Mouse (Mus musculus) activated CD4-positive, CD25-positive, alpha-beta regulatory T cell, adult 4 months (primary cell): ENCODE data around the gene Miga1. TPM values are rescaled to one million over a fixed set of nuclear protein-coding genes. Genes with fewer than 3 reads are reported as not detected.
"Not testable (repeated sequence)": the region's sequence is repeated elsewhere in the genome, so short reads cannot be mapped to it uniquely, and the experiment has no call there.

Experiments
- ATAC-seq: one replicate; pipeline ENCODE4 v1.8.0; 2017
- polyA plus RNA-seq, 2 experiments: library from polyadenylated mRNA; unstranded; fragments of 100-300 nt; shearing (Covaris generic); gene quantifications; one replicate each; pipeline ENCODE4 v1.2.1; 2017

Gene Miga1
- polyA plus RNA-seq, 2 experiments from 2014 or later = 4.6 to 4.7 TPM

- no peak for ATAC-seq
Measured at GRCm38 (mm10) chr3:152321765-152322547, 18.3 kb downstream of the Miga1 start.

- no peak for ATAC-seq
Measured at GRCm38 (mm10) chr3:152320972-152321645, 19.1 kb downstream of the Miga1 start.

- not testable (repeated sequence) for ATAC-seq
Measured at GRCm38 (mm10) chr3:152316447-152317173, 23.6 kb downstream of the Miga1 start.

- peak; percentile 99 for ATAC-seq
Measured at GRCm38 (mm10) chr3:152315613-152316012, 24.6 kb downstream of the Miga1 start.

- ATAC-seq = not testable (repeated sequence)
Measured at GRCm38 (mm10) chr3:152314666-152315065, 25.5 kb downstream of the Miga1 start.

GRCm38 (mm10) chr3:152309250-152309645, 31.0 kb downstream of the Miga1 start:
- no peak for ATAC-seq

GRCm38 (mm10) chr3:152308485-152309249, 31.5 kb downstream of the Miga1 start:
- no peak for ATAC-seq

GRCm38 (mm10) chr3:152305971-152306370, 34.2 kb downstream of the Miga1 start:
- no peak for ATAC-seq

GRCm38 (mm10) chr3:152305080-152305479, 35.1 kb downstream of the Miga1 start:
- ATAC-seq = no peak

GRCm38 (mm10) chr3:152304093-152304815, 36.0 kb downstream of the Miga1 start:
- no peak for ATAC-seq

- no peak for ATAC-seq
Measured at GRCm38 (mm10) chr3:152302991-152303390, 37.2 kb downstream of the Miga1 start.

- no peak for ATAC-seq
Measured at GRCm38 (mm10) chr3:152300376-152301337, 39.5 kb downstream of the Miga1 start.

GRCm38 (mm10) chr3:152295896-152296295, 44.3 kb downstream of the Miga1 start:
- ATAC-seq = no peak

GRCm38 (mm10) chr3:152294400-152294799, 45.8 kb downstream of the Miga1 start:
- ATAC-seq = no peak

- ATAC-seq = no peak
Measured at GRCm38 (mm10) chr3:152293530-152294181, 46.6 kb downstream of the Miga1 start.

GRCm38 (mm10) chr3:152291895-152292294, 48.3 kb downstream of the Miga1 start:
- no peak for ATAC-seq

GRCm38 (mm10) chr3:152290175-152290798, 49.9 kb downstream of the Miga1 start:
- no peak for ATAC-seq

- no peak for ATAC-seq
Measured at GRCm38 (mm10) chr3:152288740-152289139, 51.5 kb downstream of the Miga1 start.

GRCm38 (mm10) chr3:152288276-152288675, 51.9 kb downstream of the Miga1 start:
- ATAC-seq = no peak

- no peak for ATAC-seq
Measured at GRCm38 (mm10) chr3:152287810-152288209, 52.4 kb downstream of the Miga1 start.
